Mouse (Mus musculus): Measurements from ENCODE around the gene Pradc1.

DNA sequence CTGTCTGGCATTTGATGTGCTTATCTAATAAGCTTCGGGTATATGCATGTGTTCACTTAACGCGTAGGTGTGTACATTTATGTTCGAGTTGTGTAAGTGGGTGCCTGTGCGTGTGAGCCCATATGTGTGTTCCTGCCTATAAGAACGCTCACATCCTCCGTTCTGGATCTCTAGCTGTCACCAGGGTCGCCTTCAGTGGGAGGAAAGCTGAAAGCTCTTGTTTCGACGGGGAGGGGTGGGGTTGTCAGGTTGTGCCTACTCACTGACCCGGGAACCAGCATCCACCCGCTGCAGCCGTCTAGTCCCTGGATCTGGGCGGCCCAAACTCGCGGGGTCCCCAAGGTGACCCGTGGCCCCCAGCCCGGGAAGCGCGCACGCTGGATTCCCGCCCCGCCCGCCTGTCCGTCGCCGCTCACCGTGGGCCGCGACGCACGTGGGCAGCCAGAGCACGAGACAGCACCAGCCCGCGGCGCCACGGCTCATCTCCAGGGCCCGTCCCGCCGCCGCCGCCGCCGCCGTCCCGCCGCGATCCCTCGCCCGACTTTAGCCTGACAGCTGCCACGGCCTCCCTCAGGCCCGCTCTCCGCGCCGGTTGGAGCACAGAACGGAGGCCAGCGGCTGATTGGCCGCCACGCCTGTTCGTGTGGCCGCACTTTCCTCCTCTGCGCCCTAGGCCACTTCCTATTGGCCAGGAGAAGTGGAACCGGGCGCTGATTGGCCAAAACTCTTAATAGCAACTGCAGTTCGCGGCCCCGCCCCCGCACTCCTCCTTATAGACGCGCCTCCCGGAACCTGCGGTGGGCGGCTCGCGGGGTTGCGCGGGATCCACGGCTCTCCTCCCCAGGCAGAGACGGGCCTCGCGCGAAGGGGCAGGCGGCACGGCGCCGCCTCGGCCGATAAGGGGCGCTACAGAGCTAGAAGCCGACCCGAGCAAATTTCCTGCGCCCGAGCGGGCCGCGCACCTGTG, 790 bp downstream of the Pradc1 start, which contains the start of gene Cct7:
- TF ChIP-seq CTCF (IDR thresholded peaks at IDR 0.05; ENCODE audit: low read depth, low read length) (0 out of 2 replicates have a peak, but pooled peaks have one; percentile 14), POLR2AphosphoS5 (IDR thresholded peaks at IDR 0.05; ENCODE audit: insufficient replicate concordance, low read depth, low read length) (no peak), GATA1 (IDR thresholded peaks at IDR 0.05; ENCODE audit: borderline replicate concordance, low read length) (no peak), GATA2 (IDR thresholded peaks at IDR 0.05; ENCODE audit: borderline replicate concordance, low read depth, low read length) (no peak), TAL1 (conservative IDR thresholded peaks at IDR 0.05; ENCODE audit: low read depth, low read length) (no peak)

Measured in G1E (cell line).